Mouse (Mus musculus) heart, postnatal 10 days (tissue): Measurements from ENCODE around the gene Pard3b. TPM values are rescaled to one million over a fixed set of nuclear protein-coding genes. Genes with fewer than 3 reads are reported as not detected.

Source experiments
- DNase-seq, 2 experiments: peaks; one replicate each; pipeline ENCODE4 v3.0.0; 2021
- intact Hi-C: fragments of 180-260 bp; cut with DNase I; formaldehyde crosslinking; loops from one replicate; pipeline ENCODE4 v1.15.1; 2025
- total RNA-seq, 2 experiments: library from RNA; stranded (reverse); gene quantifications; 2 replicates each; pipeline ENCODE4 v1.2.3; 2021

Gene Pard3b
- total RNA-seq, 2 experiments from 2014 or later: 16.4 to 16.6 TPM

DNA sequence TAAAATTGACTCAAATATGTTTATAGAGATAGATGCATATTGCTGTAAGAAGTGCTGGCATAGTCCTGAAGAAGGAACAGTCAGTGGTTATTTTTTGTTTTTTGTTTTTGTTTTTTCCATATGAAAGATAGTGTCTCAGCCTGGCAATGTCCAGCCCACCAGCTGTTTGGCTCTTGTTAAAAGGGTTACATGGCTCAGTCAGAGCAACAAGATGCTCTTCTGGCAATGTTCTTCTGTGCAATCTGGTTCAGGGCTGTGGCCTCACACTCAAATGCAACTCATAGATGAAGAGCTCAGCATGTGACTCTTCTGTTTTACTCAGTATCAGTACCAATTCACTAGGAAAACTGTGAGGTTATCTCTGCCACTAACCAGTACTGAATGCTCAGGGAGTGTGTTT lies 104.2 kb downstream of the Pard3b start:
- peak in 1 of 2 experiments; percentile 8 for DNase-seq
- intact Hi-C loops: no loop called here

DNA sequence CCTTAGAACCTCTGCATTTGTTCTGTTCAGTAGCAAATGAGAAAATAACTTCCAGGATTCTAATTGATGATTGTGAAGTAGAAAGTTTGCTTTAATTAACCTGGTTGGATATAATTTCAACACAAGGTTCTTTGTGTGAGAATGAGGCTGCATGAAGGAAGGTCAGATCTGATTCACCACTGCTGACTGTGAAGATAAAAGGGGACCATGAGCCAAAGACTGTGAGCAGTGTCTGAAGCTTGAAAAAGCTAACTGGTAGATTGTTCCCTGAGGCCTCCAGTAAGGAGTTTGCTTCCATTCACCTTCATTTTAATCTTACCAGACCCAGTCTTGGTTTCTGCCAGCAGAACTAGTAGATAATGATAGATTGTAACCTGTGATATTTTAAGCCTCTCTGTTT lies 108.9 kb downstream of the Pard3b start:
- DNase-seq: no peak
- intact Hi-C loops: no loop called here

GRCm38 (mm10) chr1:61751008-61751407 lies 112.4 kb downstream of the Pard3b start:
- intact Hi-C loops: no loop called here
- no peak for DNase-seq

DNA sequence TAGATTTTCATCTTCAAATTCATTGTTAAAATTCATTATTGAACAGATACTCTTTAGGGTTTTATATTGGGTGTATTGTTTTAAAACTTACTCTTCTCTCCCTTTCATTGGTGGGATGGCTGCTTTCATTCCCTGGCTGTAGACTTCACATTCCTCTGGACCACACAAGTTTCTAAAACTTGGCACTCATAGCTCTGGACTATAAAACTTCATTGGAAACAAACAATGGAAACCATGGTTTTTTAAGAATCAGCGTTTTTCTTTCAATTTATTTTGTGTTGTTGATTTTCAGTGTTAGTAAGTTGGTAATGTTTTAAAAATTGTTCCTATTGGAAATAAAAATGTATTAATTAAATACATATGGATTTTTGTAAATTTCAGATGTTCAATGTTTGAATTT lies 118.1 kb downstream of the Pard3b start:
- DNase-seq: no peak
- intact Hi-C loops: no loop called here

DNA sequence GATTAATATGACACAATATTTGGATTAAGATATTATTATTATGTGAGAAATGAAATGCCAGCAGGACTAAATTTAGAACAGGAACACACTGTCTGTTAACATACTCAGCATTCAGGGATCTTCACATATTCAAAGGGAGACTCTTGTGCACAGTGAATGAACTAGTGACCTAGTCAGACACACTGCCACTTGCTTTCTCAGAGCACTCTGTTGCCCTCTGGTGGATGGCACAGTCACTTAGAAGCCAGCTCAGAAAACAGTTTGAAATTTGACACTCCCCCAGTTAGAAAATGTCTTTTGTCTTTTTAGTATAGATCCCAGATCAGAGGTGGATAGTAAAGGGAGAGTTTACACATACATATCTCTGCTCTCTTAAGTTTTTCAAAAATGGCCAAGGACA lies 132.6 kb downstream of the Pard3b start:
- intact Hi-C loops: loop anchor here (1.0 to 5.0 kb wide), 6 partner anchors 134 to 931 kb away; partner anchors contain the start of genes Nrp2 and Pard3b
- peak; percentile 77 to 84 for DNase-seq

GRCm38 (mm10) chr1:61778731-61779130 lies 140.1 kb downstream of the Pard3b start:
- DNase-seq: no peak
- intact Hi-C loops: loop anchor here (5.0 kb wide), 1 partner anchor 144 kb away; no protein-coding TSS in a partner anchor

DNA sequence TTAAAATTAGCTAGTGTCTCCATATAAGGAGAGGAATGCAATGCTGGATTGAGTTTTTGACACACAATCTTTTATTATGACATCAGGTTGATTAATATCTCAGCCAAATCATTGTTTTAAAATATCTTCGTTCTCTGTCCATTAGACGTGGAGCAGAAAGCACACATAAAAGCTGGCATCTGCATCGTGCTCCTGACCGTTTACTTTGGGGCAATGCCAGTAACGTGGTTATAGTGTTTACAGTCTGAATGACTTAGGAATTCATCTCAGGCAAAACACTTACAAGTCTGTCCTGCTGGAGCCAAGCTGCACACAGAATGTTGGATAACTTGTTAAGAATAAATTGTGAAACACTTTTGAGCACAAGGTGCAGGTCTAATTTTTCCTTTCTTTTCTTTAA lies 141.3 kb downstream of the Pard3b start:
- DNase-seq: peak; percentile 18 to 27

GRCm38 (mm10) chr1:61796296-61796695 lies 157.7 kb downstream of the Pard3b start:
- intact Hi-C loops: no loop called here
- DNase-seq: no peak

More for the DNA sequence above, 141.3 kb downstream of the Pard3b start:
- intact Hi-C loops: loop anchor here (5.0 kb wide), 1 partner anchor 142 kb away; no protein-coding TSS in a partner anchor

GRCm38 (mm10) chr1:61820213-61820612 lies 181.6 kb downstream of the Pard3b start:
- DNase-seq: no peak
- intact Hi-C loops: no loop called here

DNA sequence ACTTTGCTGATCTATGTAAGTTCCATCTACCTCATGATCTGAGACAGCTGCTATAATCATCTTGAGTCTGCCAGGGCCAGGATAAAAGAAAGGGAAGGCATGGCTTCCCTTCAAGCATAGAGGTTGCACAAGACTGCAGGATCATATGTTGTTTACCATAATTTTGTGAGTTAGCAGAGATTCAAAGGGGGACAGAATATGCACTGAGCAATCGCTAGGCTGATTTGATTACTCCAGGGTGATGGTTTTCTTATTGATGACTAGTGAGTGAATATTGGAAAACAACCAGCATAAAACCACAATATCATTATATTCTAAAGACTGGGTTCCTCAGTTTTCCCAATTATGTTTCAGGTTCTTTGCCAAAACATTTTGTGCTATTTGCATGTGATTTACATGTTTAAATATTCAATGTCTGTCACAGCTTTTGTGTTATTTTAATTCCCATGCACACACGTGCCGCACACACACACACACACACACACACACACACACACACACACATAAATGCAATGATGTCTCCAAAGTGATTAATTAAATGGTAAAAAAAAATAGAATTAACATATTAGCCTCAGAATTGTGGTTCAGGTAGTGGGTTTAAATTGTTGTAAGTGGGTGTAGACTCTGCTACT lies 187.1 kb downstream of the Pard3b start:
- no peak for DNase-seq
- intact Hi-C loops: no loop called here

DNA sequence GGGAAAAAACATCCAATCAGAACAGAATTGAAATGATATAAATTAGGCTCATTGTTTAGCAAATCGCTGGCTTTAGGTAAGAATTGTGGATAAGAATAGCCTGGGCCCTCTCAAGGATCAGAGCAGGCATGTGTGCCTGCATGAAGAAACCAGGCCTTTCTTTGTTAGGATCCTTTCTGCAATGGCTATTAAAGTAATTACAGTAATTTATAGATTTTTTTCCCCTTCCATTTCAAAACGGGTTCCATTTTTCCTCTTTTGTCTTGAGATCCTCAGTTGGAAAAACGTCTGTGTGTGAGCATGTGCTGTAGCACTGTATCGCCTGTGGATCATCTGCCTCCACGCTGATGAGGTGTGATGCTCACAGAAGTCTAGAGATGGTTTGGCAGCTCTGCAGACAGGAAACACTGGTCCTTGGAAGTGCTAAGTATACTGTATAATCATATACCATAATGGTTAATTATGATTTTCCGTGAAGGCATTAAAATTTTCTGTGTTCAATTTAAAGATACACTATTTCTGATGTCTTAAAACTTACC lies 198.5 kb downstream of the Pard3b start:
- DNase-seq: no peak

DNA sequence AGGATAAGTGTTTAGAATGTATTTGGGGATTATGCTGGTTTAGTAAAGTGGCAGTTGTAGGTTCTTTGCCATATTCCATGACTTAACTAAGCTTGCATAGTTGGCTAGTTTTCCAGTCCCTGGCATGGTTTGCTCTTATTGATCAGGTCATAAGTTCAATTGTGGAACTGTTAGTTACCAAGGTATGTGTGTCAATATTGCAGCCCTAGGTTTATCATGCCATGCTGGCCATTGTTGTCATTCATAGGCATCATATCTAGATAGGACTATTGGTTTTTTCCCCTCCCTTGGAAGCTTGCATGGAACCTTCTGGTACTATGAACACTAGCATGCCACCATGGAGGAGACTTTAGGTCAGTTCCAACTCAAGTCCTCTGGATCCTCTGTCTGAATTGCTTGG lies 208.0 kb downstream of the Pard3b start:
- DNase-seq: no peak
- intact Hi-C loops: no loop called here

More for the DNA sequence above, 198.5 kb downstream of the Pard3b start:
- intact Hi-C loops: no loop called here

DNA sequence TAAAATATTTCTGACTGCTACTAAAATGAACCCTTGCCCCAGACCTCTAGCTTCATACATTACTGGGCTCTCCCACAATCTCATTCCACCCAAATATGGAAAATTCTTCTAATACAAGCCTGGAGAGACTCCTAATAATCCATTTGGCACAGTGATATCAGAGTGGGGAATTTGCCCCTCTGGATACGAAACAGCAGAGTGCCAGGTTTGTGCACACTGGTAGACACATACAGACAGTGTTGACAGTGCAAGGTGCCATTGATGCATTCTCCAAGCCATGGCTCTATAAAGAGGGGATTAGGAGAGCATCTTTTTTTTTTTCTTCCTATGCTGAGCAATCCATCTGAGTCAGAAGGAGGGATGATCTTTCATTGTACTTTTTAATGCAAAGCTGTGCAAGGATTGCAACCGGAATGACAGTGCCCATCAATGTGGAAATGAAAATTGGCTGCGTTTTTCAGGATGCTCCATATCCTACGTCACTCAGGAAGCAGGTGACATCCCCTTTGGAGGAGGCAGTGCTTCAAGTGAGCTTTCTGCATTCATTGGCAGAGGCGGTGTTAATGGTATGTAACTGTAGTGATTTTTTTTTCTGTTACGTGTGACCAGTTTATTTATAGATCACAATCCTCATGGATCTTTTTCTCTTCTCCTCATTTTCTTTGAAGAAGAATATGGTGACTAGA lies 210.5 kb downstream of the Pard3b start:
- DNase-seq: no peak
- intact Hi-C loops: no loop called here

DNA sequence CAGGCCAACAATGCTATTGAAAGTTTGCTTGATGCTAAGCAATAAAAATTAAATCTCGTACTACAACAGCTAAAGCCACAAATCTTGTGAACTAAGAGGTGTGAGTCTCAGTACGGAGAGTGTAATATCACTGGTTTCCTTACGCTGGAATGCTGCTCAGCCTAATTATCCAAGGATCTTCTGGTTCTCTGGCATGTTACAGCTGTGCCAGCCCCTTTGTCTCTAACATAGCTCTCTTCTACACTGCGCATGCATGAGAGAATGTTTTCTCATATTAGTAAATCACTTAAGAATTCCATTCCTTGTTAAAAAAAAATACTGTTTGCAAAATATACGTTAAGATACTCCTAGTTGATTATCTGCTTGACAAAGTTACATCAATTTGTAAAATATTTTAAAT lies 211.8 kb downstream of the Pard3b start:
- no peak for DNase-seq
- intact Hi-C loops: no loop called here

DNA sequence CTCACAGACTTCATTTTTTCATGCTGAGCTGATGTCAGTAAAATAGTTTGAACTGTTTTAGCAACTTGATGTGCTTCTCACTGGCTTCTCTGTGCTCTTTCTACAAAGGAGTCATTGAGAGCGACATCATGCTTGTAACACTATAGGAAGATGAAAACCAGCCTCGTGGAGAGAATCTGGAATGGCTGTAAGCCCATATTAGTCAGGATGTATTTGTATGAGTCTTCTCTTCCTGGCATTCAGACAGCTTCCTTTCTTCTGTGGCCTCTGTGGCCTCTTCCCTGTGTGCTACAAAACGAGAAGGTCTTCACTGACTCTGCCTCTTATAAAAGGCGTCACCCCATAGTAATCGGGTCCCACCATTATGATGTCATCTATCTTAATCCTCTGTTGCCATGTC lies 212.6 kb downstream of the Pard3b start:
- no peak for DNase-seq
- intact Hi-C loops: no loop called here

- DNase-seq: no peak
- intact Hi-C loops: no loop called here
Observed at GRCm38 (mm10) chr1:61867286-61868082, 228.9 kb downstream of the Pard3b start.

- no peak for DNase-seq
- intact Hi-C loops: no loop called here
Observed at GRCm38 (mm10) chr1:61874875-61875274, 236.3 kb downstream of the Pard3b start.

DNA sequence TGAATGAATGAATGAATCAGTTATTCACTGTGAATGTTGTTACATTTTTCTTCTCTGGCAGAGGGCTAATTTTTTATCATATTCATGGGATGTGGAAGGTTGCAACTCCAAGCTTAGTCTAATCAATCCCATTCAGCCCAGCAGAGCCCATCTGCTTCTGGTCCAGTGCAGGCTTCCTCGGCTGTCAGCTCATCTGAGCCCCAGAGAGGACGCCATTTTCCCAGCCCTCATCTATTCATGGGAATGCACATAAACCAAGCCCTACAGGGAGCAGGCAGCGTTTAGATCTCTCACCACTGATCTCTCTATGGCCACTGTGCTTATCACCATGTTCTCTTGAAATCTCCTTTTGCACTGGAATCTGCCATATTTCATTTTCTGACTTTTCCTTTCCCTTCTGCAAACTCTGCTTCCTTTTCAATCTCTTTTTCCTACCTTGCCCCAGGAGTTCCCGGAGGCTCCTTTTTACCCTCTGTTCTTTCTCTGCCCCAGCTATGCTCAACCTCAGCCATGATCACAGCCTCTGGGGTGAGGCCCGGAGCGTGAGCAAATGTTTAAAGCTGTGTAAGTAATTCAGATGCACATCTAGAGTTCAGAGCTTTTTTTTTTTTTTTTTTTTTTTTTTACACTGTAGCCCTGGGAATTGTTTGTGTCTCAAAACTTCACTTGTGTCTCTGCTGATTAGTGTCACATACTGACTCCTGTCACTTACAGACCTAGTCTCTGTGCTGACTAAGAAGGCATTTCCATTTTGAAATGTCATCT lies 241.3 kb downstream of the Pard3b start:
- intact Hi-C loops: no loop called here
- no peak for DNase-seq

- intact Hi-C loops: no loop called here
- DNase-seq: peak in 1 of 2 experiments; percentile 20
Observed at GRCm38 (mm10) chr1:61896048-61896447, 257.4 kb downstream of the Pard3b start.

- intact Hi-C loops: no loop called here
- no peak for DNase-seq
Observed at GRCm38 (mm10) chr1:61903271-61904007, 264.8 kb downstream of the Pard3b start.
